Comparison of ENCODE assay signal across 7 mouse cellular contexts in the genomic region with DNA sequence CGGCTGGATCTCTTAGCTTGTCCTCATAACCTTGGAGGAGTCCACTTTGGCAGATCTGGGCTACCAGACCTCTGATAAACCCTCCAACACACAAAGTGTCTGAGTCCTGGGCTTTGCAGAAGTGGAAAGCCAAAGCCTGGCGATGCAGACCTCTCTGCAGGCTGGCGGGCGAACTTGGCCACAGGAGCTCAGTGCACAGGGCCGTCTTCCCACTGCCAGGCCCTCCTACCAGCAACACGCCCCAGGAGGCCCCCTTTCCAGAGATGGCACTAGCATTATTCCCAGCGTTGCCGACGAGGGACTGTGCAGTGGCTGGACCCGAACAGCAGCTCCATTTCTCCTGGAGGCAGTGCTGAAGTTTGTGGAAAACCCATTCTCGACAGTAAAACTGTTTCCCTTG. TPM values are rescaled to one million over a fixed set of nuclear protein-coding genes. Genes with fewer than 3 reads are reported as not detected.
DNase-seq lines count a peak whose midpoint lies in the region; ATAC-seq and TF ChIP-seq lines count a peak whose summit lies in the region.

No protein-coding gene starts in this region.

- no peaks in the 10 kb centered on the region for H3K9me3 ChIP-seq in embryonic facial prominence, embryonic 11.5 days (replicated peaks; ENCODE audit: control insufficient read depth, low read length)
- no peaks in the 10 kb centered on the region for H3K9me3 ChIP-seq in heart, postnatal 0 days (replicated peaks; ENCODE audit: control insufficient read depth, low read length)
- no peaks in the 10 kb centered on the region for H3K9me3 ChIP-seq in liver, embryonic 16.5 days (replicated peaks; ENCODE audit: control insufficient read depth, low read length)
- H3K9me3 ChIP-seq in stomach, embryonic 16.5 days (replicated peaks; ENCODE audit: control insufficient read depth, low read length) = 0 out of 2 replicates have a peak, but pooled peaks cover 3% of the 10 kb centered on the region

- H3K4me3 ChIP-seq in embryonic facial prominence, embryonic 11.5 days (ENCODE audit: low read depth, low read length) = peak overlapping the region; percentile 79
- peak overlapping the region; percentile 98 for H3K4me3 ChIP-seq in heart, postnatal 0 days (ENCODE audit: low read depth, low read length)
- peak overlapping the region; percentile 10; the same call in 1 of the 2 replicates for H3K4me3 ChIP-seq in liver, embryonic 16.5 days (ENCODE audit: low read depth, low read length)
- H3K4me3 ChIP-seq in stomach, embryonic 16.5 days (replicated peaks; ENCODE audit: low read length) = peak overlapping the region; percentile 97

- no peaks in the 10 kb centered on the region for H3K4me1 ChIP-seq in embryonic facial prominence, embryonic 11.5 days (ENCODE audit: control insufficient read depth, insufficient read depth, low read length)
- H3K4me1 ChIP-seq in heart, postnatal 0 days (ENCODE audit: control insufficient read depth, insufficient read depth) = peaks cover 41% of the 10 kb centered on the region
- H3K4me1 ChIP-seq in liver, embryonic 16.5 days (ENCODE audit: control insufficient read depth, low read depth, low read length) = peaks cover 5% of the 10 kb centered on the region
- H3K4me1 ChIP-seq in stomach, embryonic 16.5 days (ENCODE audit: control insufficient read depth, insufficient read depth, low read length) = peaks cover 34% of the 10 kb centered on the region

- TF ChIP-seq CTCF in heart, postnatal 0 days (IDR thresholded peaks at IDR 0.05; ENCODE audit: low read depth) = no peak

- no peak for ATAC-seq in embryonic facial prominence, embryonic 11.5 days (replicated peaks; ENCODE audit: insufficient number of reproducible peaks, low FRiP score, low TSS enrichment, low read depth)
- no peak for ATAC-seq in heart, postnatal 0 days (ENCODE audit: insufficient read depth, low read depth)
- ATAC-seq in liver, embryonic 16.5 days (ENCODE audit: low read depth) = no peak
- ATAC-seq in stomach, embryonic 16.5 days (ENCODE audit: insufficient read depth, low FRiP score) = no peak

- H3K27me3 ChIP-seq in embryonic facial prominence, embryonic 11.5 days (ENCODE audit: control insufficient read depth, insufficient read depth, low read length) = no peaks in the 10 kb centered on the region
- H3K27me3 ChIP-seq in heart, postnatal 0 days (ENCODE audit: control insufficient read depth, insufficient read depth, low read length) = no peaks in the 10 kb centered on the region
- H3K27me3 ChIP-seq in liver, embryonic 16.5 days (ENCODE audit: control insufficient read depth, insufficient read depth, low read depth, low read length) = no peaks in the 10 kb centered on the region
- H3K27me3 ChIP-seq in stomach, embryonic 16.5 days (ENCODE audit: control insufficient read depth, insufficient read depth, low read length) = no peaks in the 10 kb centered on the region

- H3K9ac ChIP-seq in embryonic facial prominence, embryonic 11.5 days (replicated peaks; ENCODE audit: low read length) = peak overlapping the region; percentile 10; the same call in 1 of the 2 replicates
- H3K9ac ChIP-seq in heart, postnatal 0 days (replicated peaks; ENCODE audit: low read depth, low read length) = peak overlapping the region; percentile 95
- H3K9ac ChIP-seq in liver, embryonic 16.5 days (ENCODE audit: low read depth, low read length) = no peak overlapping the region; the same call in 1 of the 2 replicates
- peak overlapping the region; percentile 96 for H3K9ac ChIP-seq in stomach, embryonic 16.5 days (ENCODE audit: low read length)

- H3K36me3 ChIP-seq in embryonic facial prominence, embryonic 11.5 days (replicated peaks; ENCODE audit: control insufficient read depth, insufficient read depth, low read depth, low read length) = no peaks in the 10 kb centered on the region
- H3K36me3 ChIP-seq in heart, postnatal 0 days (replicated peaks; ENCODE audit: control insufficient read depth, insufficient read depth, low read length) = peaks cover 7% of the 10 kb centered on the region
- no peaks in the 10 kb centered on the region for H3K36me3 ChIP-seq in liver, embryonic 16.5 days (ENCODE audit: control insufficient read depth, insufficient read depth)
- 0 out of 2 replicates have a peak, but pooled peaks cover 9% of the 10 kb centered on the region for H3K36me3 ChIP-seq in stomach, embryonic 16.5 days (ENCODE audit: control insufficient read depth, insufficient read depth, low read length)

- 36% methylated on average over 11 of the region's 11 CpGs for WGBS in embryonic facial prominence, embryonic 11.5 days
- 10% methylated on average over 11 of the region's 11 CpGs for WGBS in heart, postnatal 0 days
- WGBS in liver, embryonic 16.5 days (ENCODE audit: insufficient replicate concordance) = 58% methylated on average over 11 of the region's 11 CpGs
- WGBS in stomach, embryonic 16.5 days = 24% methylated on average over 11 of the region's 11 CpGs

- peak overlapping the region; percentile 45 for H3K4me2 ChIP-seq in embryonic facial prominence, embryonic 11.5 days (ENCODE audit: low read depth, low read length)
- H3K4me2 ChIP-seq in heart, postnatal 0 days (ENCODE audit: low read depth, low read length) = peak overlapping the region; percentile 71
- H3K4me2 ChIP-seq in liver, embryonic 16.5 days (ENCODE audit: low read depth, low read length) = peak overlapping the region; percentile 95; the same call in 1 of the 2 replicates
- peak overlapping the region; percentile 85 for H3K4me2 ChIP-seq in stomach, embryonic 16.5 days (ENCODE audit: low read depth, low read length)

- peak; percentile 15 for DNase-seq in right cerebral cortex, postnatal 14 days
- no peak for DNase-seq in right cerebral cortex, adult 18-20 months
- no peak for DNase-seq in embryonic facial prominence, embryonic 11.5 days (ENCODE audit: low spot score)
- no peak for DNase-seq in heart, postnatal 0 days (ENCODE audit: low spot score)
- DNase-seq in natural killer cell, adult 2 months (ENCODE audit: low spot score in 2 of 2) = no peak

- TF ChIP-seq EP300 in heart, postnatal 0 days (IDR thresholded peaks at IDR 0.05; ENCODE audit: low read depth) = no peak

- H3K27ac ChIP-seq in embryonic facial prominence, embryonic 11.5 days (replicated peaks; ENCODE audit: low read depth, low read length) = no peak overlapping the region
- peak overlapping the region; percentile 89 for H3K27ac ChIP-seq in heart, postnatal 0 days (ENCODE audit: low read depth)
- H3K27ac ChIP-seq in liver, embryonic 16.5 days (ENCODE audit: low read length) = no peak overlapping the region
- H3K27ac ChIP-seq in stomach, embryonic 16.5 days (ENCODE audit: low read length) = peak overlapping the region; percentile 69; the same call in 1 of the 2 replicates

RNA-seq across cellular contexts. Expression of gene Ankrd50, which starts 1.9 kb away (rescaled TPM):
- 20.1 and 20.4 TPM in 2 replicates for polyA plus RNA-seq in embryonic facial prominence, embryonic 11.5 days (2014; fragmentation: Nextera tagmentation; extraction: Ambion mirVana)
- 42.6 and 85.9 TPM in 2 replicates for total RNA-seq in heart, postnatal 0 days (2014; rRNA removed; ENCODE audit: low replicate concordance)
- polyA plus RNA-seq in heart, postnatal 0 days (2015; fragmentation: Nextera tagmentation; extraction: Ambion mirVana) = 8.6 and 10.9 TPM in 2 replicates
- polyA plus RNA-seq in liver, embryonic 16.5 days (2015; fragmentation: Nextera tagmentation; extraction: Ambion mirVana) = 1.8 and 2.5 TPM in 2 replicates
- 21.0 and 21.3 TPM in 2 replicates for polyA plus RNA-seq in stomach, embryonic 16.5 days (2015; fragmentation: Nextera tagmentation; extraction: Ambion mirVana)

Comparison
In these comparisons a context has a peak if more than half of its experiments do, and no peak if none do; other contexts are left out.
1. H3K27ac ChIP-seq: peak in heart, postnatal 0 days (single experiment) and stomach, embryonic 16.5 days (single experiment); none in embryonic facial prominence, embryonic 11.5 days (single experiment) and liver, embryonic 16.5 days (single experiment).
2. H3K4me2 ChIP-seq: peak in every context shown above with its lines; median percentile 95 in liver, embryonic 16.5 days; 85 in stomach, embryonic 16.5 days; 71 in heart, postnatal 0 days; 45 in embryonic facial prominence, embryonic 11.5 days.
3. H3K4me3 ChIP-seq: peak in every context shown above with its lines; median percentile 98 in heart, postnatal 0 days; 97 in stomach, embryonic 16.5 days; 79 in embryonic facial prominence, embryonic 11.5 days; 10 in liver, embryonic 16.5 days.